ENCODE assay signal across 15 mouse cellular contexts in genomic region chr14:45632756-45633537, GRCm38 (mm10).
"Had no signal": no experiment of that assay in that cellular context is flagged by ENCODE, and none has a peak within 500 bp of the region (broad histone marks: within the 10 kb centered on the region; RNA-seq: fewer than 3 reads in every experiment).

No protein-coding gene starts in this region.

- H3K4me2 ChIP-seq: kidney, embryonic 15.5 days; limb, embryonic 13.5 days; midbrain, embryonic 11.5 days; midbrain, embryonic 15.5 days had no signal

- DNase-seq: kidney, adult 11 months; kidney, postnatal 25 days; left cerebral cortex, postnatal 4 days; lung, adult 18-20 months; right cerebral cortex, adult 18-20 months; right cerebral cortex, postnatal 25 days; thymus, adult 18-20 months; thymus, postnatal 14 days had no signal

- H3K27ac ChIP-seq: kidney, embryonic 15.5 days; layer of hippocampus, adult 2 months; limb, embryonic 13.5 days; liver, embryonic 14.5 days; midbrain, embryonic 15.5 days had no signal

- H3K36me3 ChIP-seq: kidney, embryonic 15.5 days; limb, embryonic 13.5 days; midbrain, embryonic 15.5 days had no signal

- H3K9me3 ChIP-seq: kidney, embryonic 15.5 days; limb, embryonic 13.5 days; megakaryocyte, embryonic 14.5 days; midbrain, embryonic 15.5 days had no signal

- H3K4me1 ChIP-seq: kidney, embryonic 15.5 days; limb, embryonic 13.5 days; midbrain, embryonic 15.5 days had no signal

- H3K4me3 ChIP-seq: kidney, embryonic 15.5 days; layer of hippocampus, adult 2 months; limb, embryonic 13.5 days; megakaryocyte, embryonic 14.5 days; midbrain, embryonic 15.5 days had no signal

- H3K27me3 ChIP-seq: kidney, embryonic 15.5 days; limb, embryonic 13.5 days; megakaryocyte, embryonic 14.5 days; midbrain, embryonic 15.5 days had no signal

- H3K9ac ChIP-seq: kidney, embryonic 15.5 days; limb, embryonic 13.5 days; liver, embryonic 14.5 days; midbrain, embryonic 15.5 days had no signal

- ATAC-seq: midbrain, embryonic 15.5 days had no signal
